Mouse (Mus musculus) fat pad, adult 2 months (tissue): ENCODE measurements around the gene Gm20388.
"Not testable (repeated sequence)": the region's sequence is repeated elsewhere in the genome, so short reads cannot be mapped to it uniquely, and the experiment has no call there.

Experiments
- DNase-seq: peaks from one replicate; pipeline ENCODE4 v3.0.0-alpha.2; 2011; ENCODE audit warnings: low read depth, low spot score; ENCODE audit errors: extremely low read depth

Gene Gm20388

GRCm38 (mm10) chr8:123498963-123499362 lies 3588.3 kb downstream of the Gm20388 start:
- no peak for DNase-seq

DNA sequence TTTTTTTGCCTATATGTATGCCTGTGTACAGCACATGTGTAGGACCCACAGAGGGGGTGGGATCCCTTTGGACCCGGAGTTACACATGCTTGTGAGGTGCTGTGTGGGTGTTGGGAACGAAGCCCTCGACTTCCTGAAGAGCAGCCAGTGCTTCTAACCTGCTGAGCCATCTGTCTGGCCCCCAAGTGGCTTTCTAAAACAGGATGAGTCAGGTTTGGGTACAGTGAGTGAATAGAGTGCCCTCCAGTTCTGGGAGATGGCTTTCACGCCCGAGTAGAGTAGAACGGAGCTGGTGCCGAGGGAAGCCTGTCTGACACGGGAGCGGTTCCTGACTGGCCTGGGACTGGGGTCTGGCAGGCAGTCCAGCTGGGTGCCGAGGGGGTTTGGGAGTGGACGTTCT lies 3588.9 kb downstream of the Gm20388 start:
- no peak for DNase-seq

GRCm38 (mm10) chr8:123502192-123502591 lies 3591.6 kb downstream of the Gm20388 start:
- DNase-seq, result no peak

DNA sequence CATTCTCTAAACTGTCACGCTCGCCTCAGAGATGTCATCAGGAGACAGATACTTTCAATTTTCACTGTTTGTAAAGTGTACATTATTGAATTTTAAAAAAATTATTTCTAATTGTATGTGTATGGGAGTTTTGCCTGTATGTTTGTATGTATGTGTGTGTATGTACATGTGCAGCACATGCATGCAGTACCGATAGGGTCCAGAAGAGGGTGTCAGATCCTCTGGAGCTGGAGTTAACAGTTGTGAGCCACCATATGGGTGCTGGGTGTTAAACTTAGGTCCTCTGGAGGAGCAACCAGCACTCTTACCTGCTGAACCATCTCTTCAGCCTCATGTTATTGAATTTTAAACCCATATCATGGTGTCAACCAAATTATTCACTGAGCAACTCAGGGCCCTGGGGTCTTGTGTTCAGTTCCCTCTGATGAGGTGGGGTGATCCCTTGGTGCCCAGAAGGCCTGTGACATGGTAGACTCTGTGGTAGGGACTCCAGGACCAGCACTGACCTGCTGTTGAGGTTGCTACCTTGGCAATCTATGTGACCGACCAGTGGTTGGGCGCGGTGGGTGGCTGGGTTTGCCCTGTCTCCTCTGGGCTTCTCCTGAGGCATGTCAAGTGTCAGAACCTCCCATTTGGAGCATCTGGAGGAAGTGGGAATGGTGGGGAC lies 3593.3 kb downstream of the Gm20388 start:
- DNase-seq, result no peak

DNA sequence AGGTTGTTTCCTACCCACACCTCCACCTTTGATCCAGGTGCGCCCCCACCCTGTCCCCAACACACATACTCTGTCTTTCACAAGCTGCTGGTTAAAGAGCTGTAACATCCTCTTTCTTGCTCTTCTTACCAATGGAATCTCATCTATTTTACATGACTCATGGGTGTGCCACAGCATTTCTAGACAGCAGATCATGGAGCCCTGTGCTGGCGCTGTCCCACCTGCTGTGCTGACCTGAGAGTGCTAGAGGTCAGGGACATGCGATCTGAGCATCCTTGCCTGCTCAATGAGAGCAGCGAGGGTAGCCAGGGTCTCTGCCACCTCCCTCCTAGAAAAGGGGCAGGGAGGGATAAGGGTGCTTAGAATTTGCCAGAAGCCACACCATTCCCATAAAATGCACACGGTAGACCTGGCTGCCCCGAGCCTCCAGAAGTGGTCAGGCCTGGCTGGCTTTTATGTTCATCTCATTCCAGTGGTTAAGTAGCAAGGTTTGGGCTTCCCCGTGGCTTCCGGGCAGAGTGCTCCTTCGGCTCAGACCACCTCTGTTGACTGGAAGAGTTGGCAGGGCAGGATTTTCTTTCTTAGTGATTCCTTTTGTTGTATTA lies 3594.1 kb downstream of the Gm20388 start:
- DNase-seq, result no peak

- no peak for DNase-seq
Measured at GRCm38 (mm10) chr8:123505267-123505666, 3594.6 kb downstream of the Gm20388 start.

GRCm38 (mm10) chr8:123505695-123506094 lies 3595.1 kb downstream of the Gm20388 start:
- no peak for DNase-seq

DNA sequence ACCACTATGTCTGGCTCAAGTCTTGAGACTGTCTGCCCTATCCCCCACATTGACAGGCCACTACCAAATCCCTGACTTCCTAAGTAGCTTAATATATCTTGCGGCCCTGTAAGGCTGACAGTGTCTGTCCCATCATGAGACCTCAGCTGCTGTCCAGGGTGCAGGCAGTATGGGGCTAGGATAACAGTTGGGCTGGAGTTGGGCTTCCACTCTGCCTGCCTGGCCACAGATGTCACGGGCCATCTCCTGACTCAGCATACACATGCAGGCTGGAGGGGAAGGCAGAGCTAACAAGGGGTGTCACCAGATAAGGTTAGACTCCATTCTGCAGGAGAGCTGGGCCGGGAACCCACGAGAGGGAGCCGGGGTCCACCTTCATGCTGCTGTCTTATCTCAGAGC lies 3596.5 kb downstream of the Gm20388 start:
- no peak for DNase-seq

DNA sequence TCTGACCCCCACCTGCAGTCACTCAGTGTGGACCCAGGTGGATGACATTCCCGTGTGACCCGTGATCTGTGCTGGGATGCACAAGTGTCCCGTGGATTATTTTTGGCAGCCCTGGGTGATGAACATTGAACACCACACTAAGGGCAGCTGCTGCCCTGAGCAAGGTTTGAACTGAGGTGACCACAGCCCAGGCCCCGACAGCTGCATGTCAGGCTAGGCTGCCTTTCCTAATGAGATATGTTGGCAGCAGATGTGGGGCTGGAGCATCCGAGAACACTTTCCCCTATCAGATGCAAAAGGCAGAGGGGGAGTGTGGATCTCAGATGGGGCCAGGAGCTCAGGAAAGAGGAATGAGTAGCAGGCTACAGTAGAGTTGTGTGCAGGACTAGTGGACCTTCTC lies 3600.2 kb downstream of the Gm20388 start:
- DNase-seq, result no peak

- no peak for DNase-seq
Measured at GRCm38 (mm10) chr8:123514136-123514535, 3603.5 kb downstream of the Gm20388 start.

DNA sequence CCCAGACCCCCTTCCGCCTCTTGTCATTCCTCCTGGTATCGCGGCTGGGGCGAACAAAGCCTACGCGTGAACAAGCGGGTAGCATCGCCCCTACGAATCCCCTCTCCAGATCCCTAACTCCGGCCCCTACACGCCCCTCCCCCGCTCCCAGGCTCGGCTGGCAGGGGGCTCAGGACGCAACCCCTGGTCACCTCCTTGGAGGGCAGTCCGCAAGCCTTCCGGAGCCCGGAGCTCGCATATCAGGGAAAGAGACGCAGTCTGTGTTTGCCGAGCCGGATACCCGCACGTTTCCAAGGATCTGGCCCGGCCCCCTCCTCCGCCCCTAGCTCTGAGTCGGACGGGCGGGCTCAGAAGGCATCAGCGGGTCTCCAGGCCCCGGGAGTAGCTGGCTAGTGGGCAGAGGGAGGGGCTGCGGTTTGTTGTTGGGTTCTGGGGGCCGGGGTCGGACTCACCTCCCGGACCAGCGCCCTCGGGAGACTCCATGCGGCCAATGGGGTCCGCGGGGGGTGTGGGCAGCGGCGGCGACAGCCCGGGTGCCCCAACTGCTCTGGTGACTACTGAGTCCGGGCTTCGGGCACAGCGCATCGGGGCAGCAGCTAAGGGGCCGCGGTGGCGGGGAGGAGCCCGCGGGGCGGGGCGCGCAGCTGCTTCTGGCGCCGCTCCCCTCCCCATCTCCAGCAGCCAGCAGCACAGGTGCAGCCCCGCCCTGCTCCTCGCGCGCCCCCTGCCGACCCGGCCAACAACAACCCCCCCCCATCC lies 3604.3 kb downstream of the Gm20388 start, which contains the start of gene Dbndd1:
Dbndd1 (minus strand) TSS at position 683 of the 759 bp plus-strand sequence.
- no peak for DNase-seq

- DNase-seq, result no peak
Measured at GRCm38 (mm10) chr8:123515540-123515897, 3604.9 kb downstream of the Gm20388 start.

DNA sequence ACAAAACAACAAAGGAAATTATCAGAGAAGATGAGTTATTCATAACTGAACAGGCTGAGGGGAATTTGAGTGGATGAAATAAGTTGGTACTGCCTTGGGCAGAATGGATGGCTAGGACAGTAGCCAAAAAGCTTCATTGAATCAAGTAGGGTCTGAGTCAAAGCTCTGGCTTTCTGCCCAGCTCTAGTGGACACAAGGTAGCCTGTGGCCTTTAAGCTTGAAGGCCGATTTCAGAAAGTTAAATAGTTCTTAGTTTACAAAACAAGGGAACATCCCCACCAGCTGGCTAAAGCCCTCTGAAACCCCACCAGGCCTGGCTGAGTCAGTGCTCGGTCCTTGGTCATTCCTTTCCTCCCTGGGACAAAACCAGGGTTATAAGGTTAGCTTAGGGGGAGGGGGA lies 3606.0 kb downstream of the Gm20388 start:
- DNase-seq, result no peak

DNA sequence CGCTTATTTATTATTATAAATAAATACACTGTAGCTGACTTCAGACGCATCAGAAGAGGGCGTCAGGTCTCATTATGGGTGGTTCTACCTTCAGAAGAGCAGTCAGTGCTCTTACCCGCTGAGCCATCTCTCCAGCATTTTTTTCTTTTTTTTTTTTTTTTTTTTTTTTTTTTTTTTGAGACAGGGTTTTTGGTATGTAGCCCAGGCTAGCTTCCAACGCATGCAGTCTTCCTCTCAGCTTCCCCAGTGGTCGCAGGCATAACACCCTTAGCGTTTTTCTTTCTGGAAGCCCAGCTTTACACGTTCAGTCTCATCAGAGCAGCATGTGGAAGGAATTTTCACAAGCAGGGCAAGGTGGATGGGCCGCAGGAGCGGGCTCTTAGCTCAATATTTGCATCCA lies 3607.5 kb downstream of the Gm20388 start:
- no peak for DNase-seq

DNA sequence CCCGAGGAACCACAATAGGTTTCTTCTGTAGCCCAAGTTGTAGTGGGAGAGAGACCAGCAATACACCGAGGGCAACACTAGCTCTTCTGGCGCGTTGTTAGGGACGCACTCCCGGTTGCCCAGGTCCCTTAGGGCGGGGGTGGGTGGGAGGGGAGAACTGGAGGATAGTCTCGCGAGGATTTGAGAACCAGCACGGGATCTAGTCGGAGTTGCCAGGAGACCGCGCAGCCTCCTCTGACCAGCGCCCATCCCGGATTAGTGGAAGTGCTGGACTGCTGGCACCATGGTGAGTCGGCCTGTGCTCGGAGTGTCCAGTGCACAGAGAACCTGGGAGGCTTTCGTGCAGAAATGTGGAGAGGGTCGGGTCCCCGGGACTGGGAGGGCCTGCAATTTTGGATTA lies 3608.0 kb downstream of the Gm20388 start, which contains the start of gene Gas8:
Gas8 (plus strand) TSS at position 168 of the 400 bp plus-strand sequence.
- DNase-seq, result peak; percentile 43

DNA sequence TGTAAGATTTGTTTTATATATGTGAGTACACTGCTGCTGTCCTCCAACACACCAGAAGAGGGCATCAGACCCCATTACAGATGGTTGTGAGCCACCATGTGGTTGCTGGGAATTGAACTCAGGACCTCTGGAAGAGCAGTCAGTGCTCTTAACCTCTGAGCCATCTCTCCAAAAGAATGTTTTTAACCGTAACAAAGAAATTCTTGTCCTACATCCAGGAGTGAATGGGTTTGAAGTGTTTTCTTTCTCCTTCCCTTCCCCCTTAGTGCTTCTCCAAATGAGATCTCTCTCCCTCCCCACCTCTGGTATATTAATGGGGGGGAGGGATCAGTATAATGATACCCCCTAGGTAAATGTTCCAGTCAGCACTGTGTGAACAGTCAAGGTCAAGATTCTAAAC lies 3609.4 kb downstream of the Gm20388 start:
- not testable (repeated sequence) for DNase-seq

- no peak for DNase-seq
Measured at GRCm38 (mm10) chr8:123527720-123528489, 3617.3 kb downstream of the Gm20388 start.

DNA sequence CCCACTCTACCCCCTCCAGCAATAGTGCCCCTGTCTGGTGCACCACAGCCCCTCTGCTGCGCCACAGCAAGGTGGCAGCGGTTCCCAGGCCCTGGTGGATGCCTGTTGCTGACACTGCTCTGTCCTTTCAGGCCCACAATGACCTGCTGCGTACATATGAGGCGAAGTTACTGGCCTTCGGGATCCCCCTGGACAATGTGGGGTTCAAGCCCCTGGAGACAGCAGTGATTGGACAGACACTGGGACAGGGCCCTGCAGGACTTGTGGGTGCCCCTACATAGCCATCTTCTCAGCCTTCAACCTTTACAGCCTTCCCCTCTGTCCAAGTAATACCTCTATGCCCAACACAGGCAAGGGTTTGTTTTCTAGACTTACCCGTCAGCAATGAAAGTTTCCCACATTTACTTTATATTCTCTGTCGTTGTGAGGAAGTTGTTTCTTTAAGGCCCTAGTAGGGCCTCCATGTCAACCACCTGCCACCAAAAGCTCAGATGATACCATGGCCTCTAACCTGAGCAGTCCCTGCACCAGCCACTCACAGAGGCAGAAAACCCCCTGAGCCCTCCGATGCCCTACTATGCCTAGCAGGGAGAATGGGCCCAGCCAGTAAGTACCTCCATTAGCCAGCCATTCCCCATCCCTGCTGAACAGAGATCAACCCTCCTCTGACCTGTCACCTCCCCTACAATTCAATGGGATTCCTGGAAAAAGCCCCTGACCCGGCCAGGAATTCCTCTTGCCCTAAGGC lies 3625.8 kb downstream of the Gm20388 start:
- DNase-seq, result no peak

GRCm38 (mm10) chr8:123536990-123537380 lies 3626.3 kb downstream of the Gm20388 start:
- no peak for DNase-seq

- DNase-seq, result not testable (repeated sequence)
Measured at GRCm38 (mm10) chr8:123537641-123538040, 3627.0 kb downstream of the Gm20388 start.

- DNase-seq, result not testable (repeated sequence)
Measured at GRCm38 (mm10) chr8:123564221-123564620, 3653.6 kb downstream of the Gm20388 start.
